Comparison of ENCODE assay signal across 8 mouse cellular contexts in genomic region chr9:32405191-32405925, GRCm38 (mm10). TPM values are rescaled to one million over a fixed set of nuclear protein-coding genes. Genes with fewer than 3 reads are reported as not detected.
A peak's percentile ranks its signal among the peaks of the same experiment; 100 is the strongest.
DNase-seq lines count a peak whose midpoint lies in the region; ATAC-seq lines count a peak whose summit lies in the region.

No protein-coding gene starts in this region.

- H3K27me3 ChIP-seq in forebrain, embryonic 12.5 days = peaks cover 69% of the 10 kb centered on the region
- H3K27me3 ChIP-seq in hindbrain, embryonic 15.5 days = peaks cover 29% of the 10 kb centered on the region

- intact Hi-C loops in heart, postnatal 25 days (cut with DNase I) = loop anchor here (1.0 to 5.0 kb wide), 5 partner anchors 47 to 841 kb away; no protein-coding TSS in a partner anchor

- no peak overlapping the region for H3K4me3 ChIP-seq in forebrain, embryonic 12.5 days (replicated peaks)
- H3K4me3 ChIP-seq in hindbrain, embryonic 15.5 days = no peak overlapping the region

- peaks cover 13% of the 10 kb centered on the region for H3K4me1 ChIP-seq in forebrain, embryonic 12.5 days
- H3K4me1 ChIP-seq in hindbrain, embryonic 15.5 days (replicated peaks) = peaks cover 15% of the 10 kb centered on the region

- ATAC-seq in forebrain, embryonic 12.5 days (ENCODE audit: low FRiP score) = peak; percentile 81
- peak; percentile 84 for ATAC-seq in hindbrain, embryonic 15.5 days (ENCODE audit: low FRiP score, low read depth)
- peak; percentile 62 for ATAC-seq in megakaryocyte-erythroid progenitor cell, adult 5-6 weeks (replicated peaks; ENCODE audit: low FRiP score, low TSS enrichment, poor library complexity, severe bottlenecking)

- no peak overlapping the region for H3K27ac ChIP-seq in forebrain, embryonic 12.5 days
- H3K27ac ChIP-seq in hindbrain, embryonic 15.5 days (replicated peaks) = no peak overlapping the region

- DNase-seq in heart, adult 18-20 months = peak; percentile 67 to 85
- no peak for DNase-seq in heart, postnatal 25 days (ENCODE audit: low spot score)
- DNase-seq in brain, adult 2 months (ENCODE audit: low read depth, low spot score) = peak; percentile 81
- peak; percentile 73 to 86 for DNase-seq in layer of hippocampus, postnatal 14 days (ENCODE audit: low spot score in 2 of 2)
- DNase-seq in skeletal muscle tissue, adult 2 months (ENCODE audit: low read depth, low spot score) = peak; percentile 49

- 48% methylated on average over 11 of the region's 11 CpGs for WGBS in forebrain, embryonic 12.5 days
- WGBS in hindbrain, embryonic 15.5 days = 40% methylated on average over 11 of the region's 11 CpGs

- no peaks in the 10 kb centered on the region for H3K9me3 ChIP-seq in forebrain, embryonic 12.5 days
- H3K9me3 ChIP-seq in hindbrain, embryonic 15.5 days = no peaks in the 10 kb centered on the region

- H3K9ac ChIP-seq in forebrain, embryonic 12.5 days = no peak overlapping the region
- H3K9ac ChIP-seq in hindbrain, embryonic 15.5 days = no peak overlapping the region

- H3K4me2 ChIP-seq in forebrain, embryonic 12.5 days = no peak overlapping the region
- no peak overlapping the region for H3K4me2 ChIP-seq in hindbrain, embryonic 15.5 days

- no peaks in the 10 kb centered on the region for H3K36me3 ChIP-seq in forebrain, embryonic 12.5 days (replicated peaks)
- no peaks in the 10 kb centered on the region for H3K36me3 ChIP-seq in hindbrain, embryonic 15.5 days

RNA-seq across cellular contexts. Expression of gene Kcnj1, which starts 33.1 kb away (rescaled TPM):
- total RNA-seq in heart, adult 18-20 months (2021) = not detected
- total RNA-seq in heart, postnatal 25 days (2021) = not detected
- not detected in 2 replicates for polyA plus RNA-seq in forebrain, embryonic 12.5 days (2016; fragmentation: Nextera tagmentation; extraction: Ambion mirVana)
- polyA plus RNA-seq in hindbrain, embryonic 15.5 days (2015; fragmentation: Nextera tagmentation; extraction: Ambion mirVana) = not detected in 2 replicates
- not detected for total RNA-seq in layer of hippocampus, postnatal 14 days (2021)
- total RNA-seq in megakaryocyte-erythroid progenitor cell, adult 5-6 weeks (2014; fragmentation: Nextera tagmentation) = not detected in 2 replicates
- total RNA-seq in megakaryocyte-erythroid progenitor cell, adult 5-6 weeks (2017) = not detected in 2 replicates
